Mouse (Mus musculus) embryonic facial prominence, embryonic 15.5 days (tissue): Measurements from ENCODE around the gene Gm21708. TPM values are rescaled to one million over a fixed set of nuclear protein-coding genes. Genes with fewer than 3 reads are reported as not detected.
"Not testable (repeated sequence)": the region's sequence is repeated elsewhere in the genome, so short reads cannot be mapped to it uniquely, and the experiment has no call there.

Experiments used
- ATAC-seq: fragments of 200-750 bp; cut with Nextera tagmentation; 2 replicates; pipeline ENCODE4 v1.8.0; 2017; ENCODE audit warnings: low read depth, moderate TSS enrichment; ENCODE audit not compliant: insufficient number of reproducible peaks, low FRiP score, low TSS enrichment
- H3K27ac ChIP-seq: fragments of 300-500 bp; sonication (generic); replicated peaks from 2 replicates; pipeline ENCODE4 v1.5.1; 2015; ENCODE audit warnings: mild to moderate bottlenecking, inconsistent platforms
- H3K27me3 ChIP-seq: fragments of 300-500 bp; sonication (generic); 2 replicates; pipeline ENCODE4 v1.6.1; 2015; ENCODE audit warnings: inconsistent platforms
- H3K36me3 ChIP-seq: fragments of 300-500 bp; sonication (generic); 2 replicates; pipeline ENCODE4 v1.6.1; 2015; ENCODE audit warnings: mild to moderate bottlenecking, inconsistent platforms
- H3K4me1 ChIP-seq: fragments of 300-500 bp; sonication (generic); 2 replicates; pipeline ENCODE4 v1.6.1; 2015; ENCODE audit warnings: inconsistent platforms
- H3K4me2 ChIP-seq: fragments of 300-500 bp; sonication (generic); replicated peaks from 2 replicates; pipeline ENCODE4 v1.6.1; 2015; ENCODE audit warnings: mild to moderate bottlenecking, inconsistent platforms
- H3K4me3 ChIP-seq: fragments of 300-500 bp; sonication (generic); replicated peaks from 2 replicates; pipeline ENCODE4 v1.5.1; 2015; ENCODE audit warnings: mild to moderate bottlenecking, inconsistent platforms
- H3K9ac ChIP-seq: fragments of 300-500 bp; sonication (generic); 2 replicates; pipeline ENCODE4 v1.6.1; 2015; ENCODE audit warnings: inconsistent platforms
- H3K9me3 ChIP-seq: fragments of 300-500 bp; sonication (generic); replicated peaks from 2 replicates; pipeline ENCODE4 v1.6.1; 2016; ENCODE audit warnings: inconsistent platforms
- WGBS: fragments of 180-500 bp; shearing (Covaris S2); methylation state at CpG from one replicate; pipeline ENCODE4 v1.1.7; 2015; 5-methylcytosine and 5-hydroxymethylcytosine counted together
- polyA plus RNA-seq: library from polyadenylated mRNA; unstranded; fragments of >200 nt; fragmentation: Nextera tagmentation; extraction: Ambion mirVana; gene quantifications from 2 replicates; pipeline ENCODE4 v1.2.1, GENCODE M21; 2015

Gm21708 gene
- polyA plus RNA-seq: 0.19 TPM in 1 of 2 replicates, not detected in the other

DNA sequence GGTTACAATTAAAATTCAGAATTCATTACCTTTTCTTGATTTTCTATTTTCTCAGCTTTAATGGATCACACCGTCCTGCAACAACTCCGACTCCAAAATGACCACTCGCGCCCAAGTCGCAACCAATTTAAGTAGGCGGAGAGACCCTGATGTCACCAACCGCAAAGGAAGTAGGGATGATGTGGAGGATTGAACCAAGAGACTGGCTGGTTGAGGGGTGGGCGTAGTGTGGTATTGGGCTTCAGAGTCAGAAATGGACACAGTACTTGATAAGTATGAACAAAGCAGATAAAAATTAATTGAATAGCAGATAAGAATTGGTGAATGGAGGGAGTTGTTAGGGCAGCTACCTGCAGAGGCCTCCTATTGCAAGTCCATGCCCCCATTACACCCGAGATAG, at the start of gene Gm21708, which contains the start of gene Gm21704:
Gm21708 (minus strand) TSS at position 101 of the 400 bp plus-strand sequence.
Gm21704 (minus strand) TSS at position 101 of the 400 bp plus-strand sequence.
- H3K4me2 ChIP-seq, H3K27me3 ChIP-seq, ATAC-seq, H3K9ac ChIP-seq, H3K9me3 ChIP-seq, H3K36me3 ChIP-seq, H3K27ac ChIP-seq, H3K4me3 ChIP-seq, H3K4me1 ChIP-seq: not testable (repeated sequence)
- WGBS: no CpG with 5 or more reads among the region's 9 CpGs

Other genes with a start within 250 kb of the Gm21708 start
- 0.55 TPM in 1 of 2 replicates, not detected in the other for gene Gm21677, start 103.7 kb downstream of the Gm21708 start, polyA plus RNA-seq
- gene Gm21693, start 64.8 kb downstream of the Gm21708 start, polyA plus RNA-seq: not detected in 2 replicates
- gene Gm21704, start within 50 bp of the Gm21708 start, polyA plus RNA-seq: 0.16 TPM in 1 of 2 replicates, not detected in the other